Mouse (Mus musculus) fat pad, adult 2 months (tissue): ENCODE data around the gene Ikzf1.

ENCODE experiments used
- DNase-seq: peaks from one replicate; pipeline ENCODE4 v3.0.0-alpha.2; 2011; ENCODE audit warnings: low read depth, low spot score; ENCODE audit errors: extremely low read depth

The Ikzf1 gene

DNA sequence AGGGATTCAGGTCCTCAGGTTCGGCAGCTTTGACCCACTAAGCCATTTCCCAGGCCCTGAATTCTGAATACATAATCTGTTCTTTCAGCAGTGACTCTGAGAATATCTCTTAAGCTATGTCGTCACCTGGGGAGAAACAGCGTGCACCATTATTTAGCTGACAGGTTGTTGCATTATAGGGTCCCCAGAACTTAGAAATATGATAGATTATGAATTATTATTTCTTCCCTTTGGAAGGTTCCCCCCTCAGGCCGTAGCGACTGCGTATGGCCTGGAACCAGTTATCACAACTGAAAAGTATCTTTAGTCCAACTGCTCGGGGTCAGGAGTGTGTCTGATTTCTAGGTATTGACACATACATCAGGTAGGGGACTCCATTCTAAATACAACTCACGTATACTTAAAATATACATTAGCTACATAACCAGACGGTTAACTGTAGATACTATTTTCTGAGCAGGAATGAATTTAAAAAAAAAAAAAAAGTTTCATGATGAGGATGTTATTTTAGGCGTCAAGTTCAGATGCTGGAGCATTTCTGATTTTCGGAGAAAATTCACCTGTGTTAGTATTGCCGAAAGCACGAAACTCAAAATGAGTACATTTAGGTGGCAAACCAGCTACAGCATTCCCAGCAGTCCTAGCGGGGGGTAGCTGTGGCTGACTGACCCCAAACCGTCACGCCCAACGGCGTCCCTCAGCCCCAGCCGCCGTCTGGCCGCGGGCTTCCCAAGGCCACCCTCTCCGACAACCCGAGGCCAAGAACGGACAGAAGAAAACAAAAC is 123.4 kb downstream of the Ikzf1 start:
- no peak for DNase-seq

DNA sequence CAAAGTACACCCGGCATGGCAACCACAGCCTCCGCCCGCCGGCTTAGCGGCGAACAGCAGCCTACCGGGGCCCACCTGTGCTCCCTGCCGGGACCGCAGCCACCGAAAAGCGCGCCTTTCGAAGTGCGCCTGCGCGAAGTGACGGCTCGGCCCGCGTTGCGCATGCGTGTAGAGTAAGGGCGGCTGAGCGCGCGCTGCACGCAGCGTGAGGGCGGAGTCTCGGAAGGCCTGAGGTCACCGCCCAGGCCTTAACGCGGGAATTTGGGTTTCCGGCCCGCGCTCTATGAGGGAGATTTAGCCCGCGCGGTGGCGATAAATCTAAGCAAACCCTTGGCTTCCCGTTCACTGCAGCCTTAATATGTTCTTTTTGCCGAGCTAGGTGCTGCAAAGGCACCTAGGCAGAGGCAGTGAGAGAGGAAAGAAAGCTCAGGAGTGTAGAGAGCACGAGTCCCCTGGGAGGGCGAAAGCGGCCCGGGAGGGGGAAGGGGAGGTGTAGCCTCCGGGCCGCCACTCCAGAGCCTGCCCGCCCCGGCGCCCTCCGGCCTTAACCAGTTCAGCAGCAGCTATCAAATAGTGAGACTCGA is 124.1 kb downstream of the Ikzf1 start, which contains the start of gene Fignl1:
Gene Fignl1, minus strand, starts transcription at position 143 of the 584 bp plus-strand sequence.
- no peak for DNase-seq

DNA sequence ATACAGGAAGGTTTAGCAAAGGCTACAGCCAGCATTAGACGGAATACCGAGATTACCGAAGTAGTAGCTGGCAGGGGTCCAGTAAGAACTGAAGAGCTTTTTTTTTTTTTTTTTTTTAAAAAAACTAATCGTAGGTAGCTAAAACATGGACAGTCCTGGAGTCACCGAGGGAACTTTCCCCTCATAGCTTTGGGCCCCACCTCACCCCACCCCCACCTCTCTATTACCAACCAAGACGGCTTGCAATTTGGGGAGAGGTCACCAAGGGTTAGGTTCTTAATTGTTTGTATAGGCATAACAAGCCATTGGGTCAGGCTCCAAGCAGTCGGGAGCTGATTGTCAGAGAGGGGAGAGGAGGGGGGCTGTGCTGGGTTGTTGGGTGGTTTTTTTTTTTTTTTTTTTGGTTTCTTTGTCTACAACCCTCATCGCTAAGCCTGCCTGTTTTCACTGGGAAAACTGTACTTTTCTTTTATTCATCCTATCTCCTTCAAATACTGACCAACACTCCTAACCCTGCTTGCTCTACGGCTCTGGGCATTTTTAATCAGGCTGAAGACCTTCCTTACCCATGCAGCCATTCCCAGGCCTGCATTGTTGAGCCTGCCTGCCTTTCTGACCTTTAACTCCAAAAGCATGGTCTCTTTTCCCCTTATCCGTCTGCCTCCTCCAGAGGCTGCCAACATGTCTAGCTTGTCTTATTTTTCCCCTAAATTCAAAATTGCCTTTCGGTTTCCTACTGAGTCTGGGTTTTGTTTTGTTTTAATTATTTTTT is 124.8 kb downstream of the Ikzf1 start:
- no peak for DNase-seq

DNA sequence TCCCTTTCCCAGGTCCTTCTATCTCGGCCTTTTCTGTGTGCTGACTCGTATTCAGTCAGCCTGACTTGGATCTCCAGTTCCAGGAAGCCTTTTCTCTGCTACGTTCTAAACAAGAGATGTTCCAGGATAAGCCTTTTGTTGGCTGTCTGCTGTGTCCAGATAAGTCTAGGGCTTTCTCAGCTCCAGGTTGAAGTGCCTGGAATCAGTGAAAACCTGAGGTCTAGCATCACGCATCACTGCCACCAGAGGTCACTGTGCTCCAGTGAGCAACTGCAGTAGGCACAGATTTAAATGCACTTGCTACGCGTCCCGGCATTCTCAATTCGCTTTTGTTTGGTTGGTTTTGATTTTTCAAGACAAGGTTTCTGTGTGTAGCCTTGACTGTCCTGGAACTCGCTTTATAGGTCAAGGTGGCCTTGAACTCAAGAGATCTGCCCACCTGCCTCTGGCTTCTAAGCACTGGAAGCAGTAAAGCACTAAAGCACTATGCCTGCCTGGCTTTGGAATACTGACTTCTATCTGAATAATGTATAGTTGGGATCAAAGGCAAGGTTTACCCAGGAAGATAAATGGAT is 127.2 kb downstream of the Ikzf1 start:
- DNase-seq, result no peak

- no peak for DNase-seq
These were observed 130.9 kb downstream of the Ikzf1 start for GRCm38 (mm10) chr11:11815737-11816136.

- no peak for DNase-seq
These were observed 134.0 kb downstream of the Ikzf1 start for GRCm38 (mm10) chr11:11818797-11819196.

- no peak for DNase-seq
These were observed 134.4 kb downstream of the Ikzf1 start for GRCm38 (mm10) chr11:11819206-11819605.

GRCm38 (mm10) chr11:11820251-11820650 is 135.4 kb downstream of the Ikzf1 start:
- no peak for DNase-seq

- DNase-seq, result no peak
These were observed 135.9 kb downstream of the Ikzf1 start for GRCm38 (mm10) chr11:11820737-11821136.

GRCm38 (mm10) chr11:11821387-11821975 is 136.7 kb downstream of the Ikzf1 start:
- DNase-seq, result no peak
